Mouse (Mus musculus): Measurements from ENCODE around the gene Tarbp2. TPM values are rescaled to one million over a fixed set of nuclear protein-coding genes. Genes with fewer than 3 reads are reported as not detected.

Tarbp2 gene
- total RNA-seq, 2 experiments from 2014 or later = 38.4 to 46.8 TPM

DNA sequence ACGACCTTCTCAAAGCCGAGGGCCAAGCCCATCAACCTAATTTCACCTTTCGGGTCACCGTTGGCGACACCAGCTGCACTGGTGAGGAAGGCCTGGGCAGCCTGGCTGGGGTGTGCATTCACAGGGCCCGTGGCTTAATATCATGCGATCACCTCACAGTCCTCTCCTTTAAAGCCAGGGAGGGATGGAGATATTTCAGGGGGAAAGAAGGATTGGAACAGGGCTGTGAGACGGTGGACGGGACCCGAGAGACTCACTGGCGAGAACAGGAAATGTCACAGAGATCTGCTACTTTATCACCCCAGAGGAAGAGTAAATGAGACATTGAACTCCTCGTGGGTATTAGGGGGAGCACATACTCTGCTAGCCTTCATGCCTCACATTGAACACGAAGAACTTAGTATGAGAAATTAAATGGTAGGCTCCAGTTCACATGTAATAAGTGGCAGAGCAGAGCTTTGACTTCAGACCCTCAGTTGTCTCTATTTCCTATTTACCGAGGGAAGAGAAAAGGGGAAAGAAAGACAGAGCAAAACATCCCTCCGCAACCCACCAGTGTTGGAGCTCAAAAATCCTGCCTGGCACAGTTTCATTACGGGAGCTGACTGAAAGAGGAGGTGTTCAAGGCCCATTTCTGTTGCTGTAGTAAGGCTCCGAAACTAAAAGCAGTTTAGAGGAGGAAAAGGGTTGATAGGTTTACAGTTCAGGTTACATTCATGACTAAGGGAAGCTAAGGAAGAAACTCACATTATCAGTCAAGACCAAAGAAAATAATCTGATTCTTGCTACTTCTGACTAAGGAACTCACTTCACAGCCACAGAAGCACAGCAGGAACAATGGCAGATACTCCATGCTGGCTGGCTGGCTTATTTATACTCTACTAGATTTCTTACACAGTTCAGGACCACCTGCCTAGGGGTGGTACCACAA is 1.5 kb downstream of the Tarbp2 start:
- DNase-seq = no peak
- intact Hi-C loops (cut with DNase I) = loop anchor here (10.0 kb wide), 1 partner anchor 135 kb away; no protein-coding TSS in a partner anchor

DNA sequence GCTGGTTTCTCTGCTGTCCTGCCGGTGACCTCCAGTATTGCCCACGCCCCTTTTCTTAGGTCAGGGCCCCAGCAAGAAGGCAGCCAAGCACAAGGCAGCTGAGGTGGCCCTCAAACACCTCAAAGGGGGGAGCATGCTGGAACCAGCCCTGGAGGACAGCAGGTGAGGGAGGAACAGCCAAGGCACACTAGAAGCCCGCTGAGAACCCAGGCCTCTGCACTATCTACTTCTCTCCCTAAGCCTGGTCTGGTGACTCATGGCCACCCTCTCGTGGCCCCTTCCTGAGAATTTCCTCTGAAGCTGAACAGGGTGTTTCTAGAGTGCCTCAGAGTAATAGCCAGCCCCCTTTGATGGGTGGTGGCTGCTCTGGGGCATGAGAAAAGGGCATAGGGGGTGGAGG is 2.4 kb downstream of the Tarbp2 start:
- intact Hi-C loops (cut with DNase I) = loop anchor here (10.0 kb wide), 1 partner anchor 136 kb away; no protein-coding TSS in a partner anchor
- no peak for DNase-seq

DNA sequence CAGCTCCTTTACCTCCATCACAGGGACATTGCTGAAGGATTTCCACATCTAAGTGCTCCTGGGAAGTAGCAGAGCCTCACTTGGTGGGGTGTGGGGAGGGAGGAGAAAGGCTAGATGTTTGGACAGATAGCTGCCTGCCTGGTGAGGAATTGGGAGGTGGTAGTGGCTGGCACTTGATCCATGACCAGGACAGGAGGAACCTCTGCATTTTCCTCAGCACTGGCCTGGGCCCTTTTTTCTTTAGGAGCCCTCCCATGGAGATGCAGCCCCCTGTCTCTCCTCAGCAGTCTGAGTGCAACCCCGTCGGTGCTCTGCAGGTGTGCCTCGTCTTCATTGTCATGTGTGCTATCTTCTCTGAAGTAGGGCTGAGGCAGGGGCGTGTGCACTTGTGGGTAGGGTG is 3.5 kb downstream of the Tarbp2 start:
- DNase-seq = no peak
- intact Hi-C loops (cut with DNase I) = loop anchor here (10.0 kb wide), 1 partner anchor 137 kb away; no protein-coding TSS in a partner anchor

DNA sequence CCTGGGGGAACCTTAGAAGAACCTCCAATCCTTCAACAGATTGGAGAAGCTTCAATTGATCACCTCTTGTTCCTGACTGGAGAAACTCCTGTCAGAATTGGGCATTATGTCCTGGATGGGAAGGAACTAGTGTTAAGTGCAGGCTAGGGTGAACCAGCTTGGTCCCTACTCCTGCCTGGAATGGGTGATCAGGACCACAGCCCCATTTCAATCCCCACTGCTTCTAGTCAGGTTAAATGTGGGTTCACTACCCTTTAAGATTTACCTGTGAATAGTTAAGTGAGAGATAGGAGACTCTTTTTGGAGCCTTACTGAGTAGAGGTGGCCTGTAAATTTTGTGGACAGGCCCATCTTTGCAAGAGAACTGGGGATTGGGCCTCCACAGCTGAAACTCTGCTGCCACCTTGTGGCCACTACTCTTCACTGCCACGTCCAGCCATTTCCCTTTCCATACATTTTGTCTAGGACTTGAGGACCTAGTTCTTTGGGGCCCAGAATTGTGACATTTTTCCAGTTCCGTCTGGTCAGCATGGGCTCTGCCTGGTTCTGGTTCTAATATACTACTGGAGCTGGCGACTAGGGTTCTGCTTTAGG is 7.0 kb downstream of the Tarbp2 start, which contains the start of gene Npff:
Gene Npff, minus strand, starts transcription at position 51 of the 594 bp plus-strand sequence.
- intact Hi-C loops (cut with DNase I) = loop anchor here (5.0 to 10.0 kb wide), 3 partner anchors 140 to 1908 kb away; partner anchors contain the start of gene Dazap2
- peak; percentile 77 to 84 for DNase-seq

DNA sequence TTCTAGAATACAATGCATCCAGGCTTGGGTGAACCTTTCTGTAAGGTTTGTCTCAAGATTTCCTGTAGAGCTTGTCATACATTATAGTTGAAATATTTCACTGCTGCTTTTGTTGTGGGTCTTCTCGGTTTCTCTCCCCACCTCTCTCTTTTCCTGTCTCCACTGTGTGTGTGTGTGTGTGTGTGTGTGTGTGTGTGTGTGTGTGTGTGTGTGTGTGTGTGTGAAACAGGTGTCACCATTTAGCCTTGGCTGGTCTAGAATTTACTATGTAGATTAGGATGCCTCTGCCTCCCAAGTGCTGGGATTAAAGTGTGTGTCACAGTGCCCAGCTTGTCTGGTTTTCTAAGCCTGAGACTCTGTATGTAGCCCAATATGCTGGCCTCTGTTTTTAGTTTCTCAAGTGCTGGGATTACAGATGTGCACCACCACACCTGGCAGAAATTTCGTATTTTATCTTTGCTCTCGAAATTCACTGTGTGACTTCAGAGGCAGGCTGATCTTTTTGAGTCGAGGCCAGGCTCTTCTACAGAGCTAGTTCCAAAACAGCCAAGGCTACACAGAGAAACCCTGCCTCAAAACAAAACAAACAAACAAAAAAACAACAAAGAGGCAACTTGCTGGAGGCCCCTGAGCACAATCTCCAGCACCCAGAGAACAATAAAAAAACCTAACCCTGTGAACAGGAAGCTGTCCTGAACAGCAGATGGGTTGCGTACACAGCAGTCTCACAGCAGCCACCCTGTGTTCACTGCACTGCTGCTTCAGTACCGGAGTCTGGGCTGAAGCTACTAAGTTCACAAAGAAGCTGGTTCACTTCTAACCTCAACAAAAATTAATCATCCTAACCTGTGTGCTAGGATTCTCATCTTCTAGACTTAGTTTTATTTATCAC is 8.4 kb downstream of the Tarbp2 start:
- intact Hi-C loops (cut with DNase I) = loop anchor here (5.0 to 10.0 kb wide), 3 partner anchors 141 to 1909 kb away; partner anchors contain the start of gene Dazap2
- no peak for DNase-seq

DNA sequence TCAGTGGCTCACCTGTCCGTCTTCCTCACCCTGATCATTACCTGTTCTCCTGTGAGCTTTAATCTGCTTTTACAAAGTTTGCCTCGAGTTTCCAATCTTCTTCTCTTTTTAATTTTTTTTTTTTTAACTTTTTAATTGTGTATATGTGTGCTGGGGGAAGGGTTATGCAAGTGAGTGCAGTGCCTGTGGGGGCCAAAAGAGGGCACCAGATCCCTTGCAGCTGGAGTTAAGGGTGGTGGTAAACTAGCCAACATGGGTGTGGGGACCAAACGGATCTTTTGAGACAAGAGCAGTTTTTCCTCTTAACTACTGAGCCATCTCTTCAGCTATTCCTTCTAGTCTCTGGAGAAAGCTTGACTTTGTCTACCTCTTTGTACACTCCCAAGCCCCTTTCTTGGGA is 9.9 kb downstream of the Tarbp2 start:
- intact Hi-C loops (cut with DNase I) = loop anchor here (5.0 to 10.0 kb wide), 3 partner anchors 139 to 1911 kb away; partner anchors contain the start of gene Dazap2

DNA sequence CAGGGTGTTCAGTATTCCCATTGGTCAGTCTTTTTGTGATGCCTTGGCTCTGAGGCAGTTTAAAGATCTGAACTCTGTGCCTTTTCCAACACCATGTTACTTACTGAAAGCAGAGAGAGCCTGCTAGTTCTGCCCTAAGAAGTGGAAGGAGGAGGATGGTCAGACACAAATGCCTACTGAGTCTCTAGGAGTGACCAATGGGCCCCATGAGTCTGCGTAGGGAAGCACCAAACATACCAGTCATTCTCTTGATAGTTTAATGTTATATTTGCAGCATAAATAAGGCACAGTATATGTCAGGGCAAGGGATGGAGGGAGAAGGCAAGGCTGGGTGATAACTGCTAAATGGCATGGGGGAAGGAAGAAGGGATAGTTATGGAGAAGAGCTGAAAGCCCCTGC is 10.4 kb downstream of the Tarbp2 start:
- DNase-seq = no peak
- intact Hi-C loops (cut with DNase I) = loop anchor here (5.0 to 10.0 kb wide), 3 partner anchors 139 to 1911 kb away; partner anchors contain the start of gene Dazap2

More for the DNA sequence above, 9.9 kb downstream of the Tarbp2 start:
- DNase-seq = no peak

DNA sequence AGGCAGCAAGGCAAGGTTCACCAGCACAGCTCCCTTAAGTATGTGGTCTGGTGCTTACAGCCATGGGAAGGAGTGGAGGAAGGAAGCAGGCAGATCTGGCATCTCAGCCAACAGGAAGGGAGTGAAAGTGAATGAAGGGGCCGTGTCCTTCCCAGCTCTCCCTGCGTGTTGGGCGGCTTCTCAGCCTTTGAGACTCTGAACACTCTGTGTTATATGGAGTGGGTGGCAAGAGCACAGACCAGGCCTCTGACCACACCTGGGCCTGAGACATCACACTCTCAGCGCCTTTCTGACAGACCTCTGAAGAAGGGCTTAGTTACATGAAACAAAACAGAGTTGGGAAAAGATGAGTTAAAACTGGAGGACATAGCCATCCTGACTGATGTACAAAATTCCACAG is 12.6 kb downstream of the Tarbp2 start:
- DNase-seq = no peak
- intact Hi-C loops (cut with DNase I) = no loop called here

DNA sequence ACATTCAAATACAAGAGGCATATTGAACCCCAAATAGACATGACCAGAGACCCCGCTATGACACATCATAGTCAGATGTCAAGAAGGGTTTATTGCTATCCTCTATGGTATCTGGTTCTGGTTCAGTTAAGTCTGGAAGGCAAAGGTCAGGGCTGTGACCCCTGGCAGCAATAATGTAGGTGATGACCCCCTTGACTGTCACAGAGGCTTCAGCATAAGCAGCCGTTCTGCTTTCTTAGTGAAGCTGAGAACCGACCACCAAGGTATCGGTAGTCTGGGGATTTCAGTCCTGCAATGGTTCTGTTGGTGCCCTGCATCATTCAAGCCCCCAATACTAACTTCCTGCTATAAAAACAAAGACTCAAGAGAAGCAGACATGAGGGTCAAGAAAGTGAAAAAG is 13.6 kb downstream of the Tarbp2 start:
- no peak for DNase-seq
- intact Hi-C loops (cut with DNase I) = no loop called here

DNA sequence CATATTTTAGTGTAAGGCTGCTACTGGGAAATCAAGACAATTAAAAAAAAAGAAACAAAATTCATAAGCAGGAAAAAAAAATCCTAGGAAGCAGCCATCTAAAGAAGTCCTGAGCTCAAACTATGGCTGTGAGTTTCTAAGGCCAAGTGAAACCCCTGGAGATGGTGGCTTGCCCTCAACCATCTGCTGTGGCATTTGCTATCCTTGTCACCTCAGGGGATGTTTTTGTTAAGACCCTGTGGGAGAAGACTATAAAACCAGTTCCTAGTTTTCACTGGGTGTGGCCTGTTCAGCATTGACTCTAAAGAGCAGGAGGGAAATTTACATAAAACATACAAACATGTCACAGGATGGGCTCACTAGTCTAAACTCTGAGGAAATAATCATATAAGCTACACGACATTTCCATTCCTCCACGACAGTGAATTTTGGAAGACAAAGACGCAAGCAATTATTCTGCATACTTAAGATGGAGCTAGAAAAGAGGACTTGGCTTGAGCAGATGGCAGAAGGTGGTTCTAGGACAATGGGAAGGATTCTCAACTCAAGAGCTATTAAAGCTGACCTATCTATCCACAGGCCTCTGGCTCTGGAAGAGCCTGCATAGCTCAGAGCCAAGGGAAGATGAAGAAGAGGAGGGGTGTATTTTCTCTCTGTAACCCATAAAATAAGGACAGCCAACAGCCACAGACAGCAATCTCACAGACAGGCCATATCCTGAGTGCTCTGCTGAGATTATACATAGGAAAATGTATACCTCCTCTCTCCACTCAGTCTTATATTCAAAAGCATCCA is 14.3 kb downstream of the Tarbp2 start:
- no peak for DNase-seq
- intact Hi-C loops (cut with DNase I) = no loop called here

DNA sequence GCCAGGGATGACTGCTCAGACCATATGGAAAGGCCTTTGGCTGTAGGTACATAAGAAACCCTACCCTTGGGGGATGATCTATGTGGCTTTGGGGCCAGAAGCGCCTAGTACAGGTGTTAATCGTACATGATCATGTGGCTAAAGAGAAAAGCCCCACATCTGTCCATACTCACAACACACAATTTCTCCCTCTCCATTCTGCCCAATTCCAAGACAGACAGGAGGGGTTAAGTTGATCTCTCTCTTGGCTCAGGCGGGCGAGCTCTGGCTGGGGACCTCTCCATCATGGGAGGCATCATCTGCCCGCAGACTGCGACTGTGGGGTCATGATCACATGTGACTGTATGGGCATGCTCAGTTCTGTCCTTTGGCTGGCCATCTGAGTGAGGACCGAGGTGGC is 15.9 kb downstream of the Tarbp2 start:
- intact Hi-C loops (cut with DNase I) = no loop called here
- no peak for DNase-seq

DNA sequence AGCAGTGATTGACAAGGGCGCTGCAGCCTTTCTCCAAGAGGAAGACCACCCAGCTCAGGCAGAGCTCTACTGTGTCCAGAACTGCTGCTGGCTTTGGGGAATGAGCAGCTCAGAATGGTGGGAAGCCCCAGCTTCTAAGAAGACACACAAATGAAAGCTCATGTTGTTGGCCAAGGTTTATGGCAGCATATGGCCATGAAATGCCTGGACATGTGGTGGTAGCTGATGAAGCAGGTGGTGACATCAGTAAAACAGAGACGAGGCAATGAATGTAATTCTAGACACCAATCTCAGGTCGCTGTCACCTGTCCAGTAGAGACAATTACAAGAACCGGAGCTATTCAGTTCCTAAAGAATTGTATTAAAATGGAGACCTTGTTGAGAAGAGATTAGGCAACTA is 26.8 kb downstream of the Tarbp2 start:
- intact Hi-C loops (cut with DNase I) = no loop called here
- DNase-seq = no peak

DNA sequence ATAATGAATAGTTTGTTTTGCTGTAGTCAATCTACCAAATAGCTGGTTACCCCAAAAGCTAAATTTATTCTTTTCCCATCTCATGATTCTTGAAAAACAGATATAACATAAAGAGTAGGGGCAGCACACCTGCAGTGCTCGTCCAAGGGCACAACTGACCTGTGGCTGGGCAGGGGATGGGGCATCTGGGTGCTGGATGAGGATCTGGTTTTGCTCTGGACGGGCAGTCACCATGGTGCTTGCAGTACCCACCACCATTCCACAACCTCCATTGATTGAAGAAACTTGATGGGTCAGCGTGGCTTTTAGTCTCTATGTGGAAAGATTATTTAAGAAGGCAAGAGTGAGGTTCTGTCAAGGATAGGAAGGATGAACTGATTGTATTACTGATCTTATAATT is 28.3 kb downstream of the Tarbp2 start:
- DNase-seq = no peak
- intact Hi-C loops (cut with DNase I) = no loop called here

DNA sequence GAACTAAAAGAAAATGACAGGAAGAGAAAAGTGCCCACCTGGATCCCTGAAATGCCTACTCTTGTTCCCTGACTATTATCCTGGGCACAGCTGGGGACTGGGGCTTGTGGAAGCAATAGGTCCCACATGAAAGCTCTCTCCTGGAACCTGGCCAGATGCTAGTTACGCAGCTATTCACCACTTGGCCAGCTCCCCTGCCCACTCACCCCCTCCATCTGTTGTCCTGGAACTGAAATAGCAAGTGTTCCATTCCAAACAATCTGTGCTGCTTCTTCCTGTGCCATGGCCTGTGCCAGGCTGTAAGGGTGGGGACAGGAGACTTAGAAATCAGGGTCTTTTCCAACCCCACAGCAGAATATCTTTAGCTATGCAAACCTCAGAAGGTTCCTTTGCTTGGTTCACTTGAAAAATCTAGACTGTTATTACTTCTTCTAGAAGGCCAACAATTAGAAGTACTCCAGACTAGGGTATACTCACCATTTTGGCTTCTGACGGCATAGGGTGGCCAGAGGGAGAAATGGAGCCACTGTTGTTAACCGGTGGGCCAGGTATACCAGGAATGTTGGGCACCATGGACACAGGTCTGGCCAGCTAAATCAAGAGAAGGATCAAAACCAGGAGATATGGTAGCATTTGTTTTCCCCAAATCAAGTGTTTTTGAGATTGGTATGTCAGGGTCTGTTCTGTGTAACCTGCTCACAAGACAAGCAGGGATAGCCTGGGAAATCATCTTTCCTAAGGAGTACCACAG is 28.9 kb downstream of the Tarbp2 start:
- intact Hi-C loops (cut with DNase I) = no loop called here
- peak; percentile 62 to 75 for DNase-seq

DNA sequence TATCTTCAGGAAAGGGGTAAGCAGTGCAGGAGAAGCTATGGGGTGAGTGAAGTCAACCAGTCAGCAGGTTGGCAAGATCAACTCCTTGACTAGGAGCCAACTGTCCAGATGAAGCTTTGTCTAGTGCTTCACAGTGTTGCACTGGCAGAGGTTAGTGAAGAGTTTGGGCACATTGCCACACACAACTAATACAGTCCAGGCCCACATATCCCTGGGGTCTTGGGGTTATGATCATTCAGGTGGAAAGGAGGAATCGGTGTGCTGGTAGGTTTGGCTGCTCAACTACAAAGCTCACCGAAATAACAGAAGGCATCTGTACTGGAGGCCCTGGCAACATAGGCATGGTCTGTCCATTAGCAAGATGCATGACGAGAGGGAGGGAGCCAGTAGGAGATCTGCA is 29.5 kb downstream of the Tarbp2 start:
- DNase-seq = peak in 1 of 2 experiments; percentile 42
- intact Hi-C loops (cut with DNase I) = no loop called here

DNA sequence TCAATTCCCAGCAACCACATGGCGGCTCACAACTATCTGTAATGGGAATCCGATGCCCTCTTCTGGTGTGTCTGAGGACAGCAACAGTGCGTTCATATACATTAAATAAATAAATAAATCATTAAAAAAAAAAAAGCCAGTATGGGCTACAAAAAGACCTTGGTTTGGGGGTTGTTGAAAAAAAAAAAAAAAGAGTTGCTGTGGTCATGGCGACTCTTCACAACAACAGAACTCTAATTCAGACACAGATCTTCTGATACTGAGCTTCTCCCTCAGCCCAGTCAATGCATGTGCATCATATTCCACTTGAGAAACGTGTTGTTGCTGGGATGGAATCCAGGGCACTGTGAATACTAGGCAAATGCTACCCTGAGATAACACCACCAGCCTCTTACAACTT is 34.6 kb downstream of the Tarbp2 start:
- no peak for DNase-seq
- intact Hi-C loops (cut with DNase I) = no loop called here

DNA sequence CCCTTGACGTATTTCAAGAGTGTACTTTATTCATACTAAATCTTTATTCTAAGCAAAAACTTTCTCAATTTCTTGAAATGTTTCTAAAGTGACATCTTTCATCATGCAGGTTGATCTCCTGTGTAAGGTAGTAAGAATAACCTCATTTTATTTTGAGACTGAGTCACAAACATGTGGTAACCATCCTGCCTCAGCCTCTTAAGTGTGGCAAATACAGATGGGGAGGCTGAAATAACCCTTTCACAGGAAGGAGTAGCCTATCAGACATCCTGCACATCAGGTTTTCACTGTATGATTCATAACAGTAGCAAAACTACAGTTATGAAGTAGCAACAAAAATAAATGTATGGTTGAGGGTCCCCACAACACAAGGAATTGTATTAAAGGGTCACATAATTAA is 37.6 kb downstream of the Tarbp2 start:
- no peak for DNase-seq
- intact Hi-C loops (cut with DNase I) = no loop called here

DNA sequence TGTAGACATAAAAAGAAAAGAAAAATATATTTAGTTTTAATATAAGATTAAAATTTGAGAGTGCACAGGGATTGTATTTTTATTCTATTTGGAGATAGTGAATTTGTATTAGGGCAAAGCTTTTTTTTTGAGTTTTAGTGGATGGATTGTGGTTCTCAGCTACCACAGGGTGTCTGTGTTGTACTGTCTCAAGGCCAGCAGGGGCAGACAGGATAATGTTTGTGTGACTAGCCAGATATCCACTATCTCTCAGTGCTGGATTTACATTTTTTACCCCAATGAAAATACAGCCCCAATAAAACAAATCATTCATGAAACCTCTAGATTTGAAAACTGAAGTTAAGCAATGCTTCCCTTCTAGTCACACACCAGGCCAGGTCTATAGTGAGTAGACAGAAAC is 39.6 kb downstream of the Tarbp2 start:
- intact Hi-C loops (cut with DNase I) = no loop called here

DNA sequence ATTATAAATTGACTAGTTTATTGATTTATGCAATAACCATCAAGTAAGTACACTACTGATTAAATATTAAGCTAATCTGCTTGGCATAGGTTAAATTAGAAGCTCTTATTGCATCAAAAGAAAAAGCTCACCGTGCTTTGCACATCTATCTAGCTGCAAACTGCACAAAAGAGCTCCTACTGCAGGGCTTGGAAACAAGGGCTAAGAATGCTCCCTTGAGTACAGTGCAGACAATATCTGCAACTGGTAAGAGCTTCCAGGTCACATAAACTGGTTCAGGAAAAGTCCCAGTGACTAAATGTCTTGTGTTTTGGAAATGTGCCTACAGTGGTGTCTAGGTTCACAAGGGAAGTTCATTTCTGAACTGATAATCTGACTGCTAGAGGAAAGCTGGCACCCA is 44.5 kb downstream of the Tarbp2 start:
- no peak for DNase-seq
- intact Hi-C loops (cut with DNase I) = loop anchor here (5.0 kb wide), 1 partner anchor 50 kb away; no protein-coding TSS in a partner anchor

More for the DNA sequence above, 39.6 kb downstream of the Tarbp2 start:
- no peak for DNase-seq
